Mouse (Mus musculus): ENCODE results near the gene Vmn1r37.
"Not testable (repeated sequence)": the region's sequence is repeated elsewhere in the genome, so short reads cannot be mapped to it uniquely, and the experiment has no call there.

The Vmn1r37 gene

DNA sequence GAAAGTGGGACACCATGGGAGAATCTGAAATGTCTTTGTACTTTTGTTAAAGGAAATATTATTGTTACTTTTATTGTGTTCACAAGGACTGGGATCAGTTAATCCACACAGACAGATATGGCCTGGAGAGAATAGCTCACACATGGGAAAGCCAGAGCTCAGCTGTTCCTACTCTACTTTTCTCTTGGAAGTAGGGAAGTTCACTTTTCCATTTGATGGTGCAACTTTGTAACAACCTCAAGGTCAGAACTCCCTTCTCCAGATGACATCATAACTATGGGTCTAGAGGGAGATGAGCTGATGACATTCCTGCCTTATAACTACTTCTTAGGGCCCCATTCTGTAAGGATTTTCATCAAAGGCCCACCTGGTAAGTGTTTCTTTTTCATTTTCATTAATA, at the start of gene Vmn1r37:
TSS of gene Vmn1r37 (plus strand) at position 301 of the 400 bp plus-strand sequence.
- DNase-seq = not testable (repeated sequence)

GRCm38 (mm10) chr6:66685806-66686205, 43.4 kb upstream of the Vmn1r37 start, which contains the start of gene Vmn1r35:
Gene Vmn1r35 (minus strand): TSS chr6:66685906.
- no peak for DNase-seq

- peak; percentile 78 for DNase-seq
Observed at GRCm38 (mm10) chr6:66708901-66709300, 20.3 kb upstream of the Vmn1r37 start.

- no peak for DNase-seq
Observed at GRCm38 (mm10) chr6:66713854-66714253, 15.3 kb upstream of the Vmn1r37 start.

DNA sequence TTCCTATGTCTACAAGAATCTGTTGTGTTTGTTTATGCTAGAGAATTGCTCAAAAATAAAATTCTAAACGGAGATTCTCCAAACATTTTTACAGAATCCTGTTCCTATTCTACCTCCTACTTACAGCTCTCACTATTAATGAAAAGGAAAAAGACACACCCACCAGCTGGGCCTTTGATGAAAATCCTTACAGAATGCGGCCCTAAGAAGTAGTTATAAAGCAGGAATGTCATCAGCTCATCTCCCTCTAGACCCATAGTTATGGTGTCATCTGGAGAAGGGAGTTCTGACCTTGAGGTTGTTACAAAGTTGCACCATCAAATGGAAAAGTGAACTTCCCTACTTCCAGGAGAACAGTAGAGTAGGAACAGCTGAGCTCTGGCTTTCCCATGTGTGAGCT, 10.1 kb upstream of the Vmn1r37 start, which contains the start of gene Vmn1r36:
TSS of gene Vmn1r36 (minus strand) at position 101 of the 400 bp plus-strand sequence.
- not testable (repeated sequence) for DNase-seq

DNA sequence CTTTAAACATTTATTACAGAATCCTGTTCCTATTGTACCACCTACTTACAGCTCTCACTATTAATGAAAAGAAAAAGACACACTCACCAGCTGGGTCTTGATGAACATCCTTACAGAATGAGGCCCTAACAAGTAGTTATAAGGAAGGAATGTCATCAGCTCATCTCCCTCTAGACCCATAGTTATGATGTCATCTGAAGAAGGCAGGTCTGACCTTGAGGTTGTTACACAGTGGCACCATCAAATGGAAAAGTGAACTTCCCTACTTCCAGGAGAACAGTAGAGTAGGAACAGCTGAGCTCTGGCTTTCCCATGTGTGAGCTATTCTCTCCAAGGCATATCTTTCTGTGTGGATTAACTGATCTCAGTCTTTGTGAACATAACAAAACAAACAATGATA, 53.3 kb downstream of the Vmn1r37 start, which contains the start of gene Vmn1r38:
TSS of gene Vmn1r38 (minus strand) at position 101 of the 400 bp plus-strand sequence.
- DNase-seq = not testable (repeated sequence)

Measured in kidney, adult 9 months (tissue).